Mouse (Mus musculus) intestine, postnatal 0 days (tissue): ENCODE results near the gene Ddx4. TPM values are rescaled to one million over a fixed set of nuclear protein-coding genes. Genes with fewer than 3 reads are reported as not detected.

ENCODE experiments used
- ATAC-seq: fragments of 200-750 bp; cut with Nextera tagmentation; 2 replicates; pipeline ENCODE4 v1.8.0; 2017; ENCODE audit warnings: mild to moderate bottlenecking, moderate TSS enrichment, moderate library complexity
- H3K27ac ChIP-seq: fragments of 300-500 bp; sonication (generic); 2 replicates; pipeline ENCODE4 v1.5.1; 2014; ENCODE audit warnings: mild to moderate bottlenecking, low read depth, low read length, moderate library complexity
- H3K27me3 ChIP-seq: fragments of 300-500 bp; sonication (generic); replicated peaks from 2 replicates; pipeline ENCODE4 v1.6.1; 2014; ENCODE audit warnings: low read length, mixed read lengths; ENCODE audit not compliant: control insufficient read depth, insufficient read depth
- H3K36me3 ChIP-seq: fragments of 300-500 bp; sonication (generic); 2 replicates; pipeline ENCODE4 v1.6.1; 2014; ENCODE audit warnings: mild to moderate bottlenecking, moderate library complexity; ENCODE audit not compliant: control insufficient read depth, insufficient read depth
- H3K4me1 ChIP-seq: fragments of 300-500 bp; sonication (generic); replicated peaks from 2 replicates; pipeline ENCODE4 v1.6.1; 2014; ENCODE audit warnings: antibody characterized with exemption, low read length, mixed read lengths; ENCODE audit not compliant: control insufficient read depth, insufficient read depth
- H3K4me2 ChIP-seq: fragments of 300-500 bp; sonication (generic); replicated peaks from 2 replicates; pipeline ENCODE4 v1.6.1; 2014; ENCODE audit warnings: low read depth, mild to moderate bottlenecking, moderate library complexity
- H3K4me3 ChIP-seq: fragments of 300-500 bp; sonication (generic); 2 replicates; pipeline ENCODE4 v1.5.1; 2014; ENCODE audit warnings: low read depth, low read length
- H3K9ac ChIP-seq: fragments of 300-500 bp; sonication (generic); 2 replicates; pipeline ENCODE4 v1.6.1; 2014; ENCODE audit warnings: mild to moderate bottlenecking, low read depth, low read length
- H3K9me3 ChIP-seq: fragments of 300-500 bp; sonication (generic); 2 replicates; pipeline ENCODE4 v1.6.1; 2016; ENCODE audit warnings: mixed run types; ENCODE audit not compliant: control insufficient read depth
- CTCF ChIP-seq: sonication (generic); IDR thresholded peaks from 2 replicates; pipeline ENCODE4 v1.5.1; 2016; ENCODE audit warnings: low read depth, mild to moderate bottlenecking, control low read depth, antibody characterized with exemption, moderate library complexity
- WGBS: fragments of 180-500 bp; shearing (Covaris S2); extraction: QIAGEN DNeasy Blood & Tissue Kit; methylation state at CpG from one replicate; pipeline ENCODE4 v1.1.7; 2014; 5-methylcytosine and 5-hydroxymethylcytosine counted together
- polyA plus RNA-seq: library from polyadenylated mRNA; unstranded; fragments of >200 nt; fragmentation: Nextera tagmentation; extraction: Ambion mirVana; gene quantifications from 2 replicates; pipeline ENCODE4 v1.2.1, GENCODE M21; 2015

Gene Ddx4
- polyA plus RNA-seq, 1 experiment from 2014 or later, result 0.25 TPM

DNA sequence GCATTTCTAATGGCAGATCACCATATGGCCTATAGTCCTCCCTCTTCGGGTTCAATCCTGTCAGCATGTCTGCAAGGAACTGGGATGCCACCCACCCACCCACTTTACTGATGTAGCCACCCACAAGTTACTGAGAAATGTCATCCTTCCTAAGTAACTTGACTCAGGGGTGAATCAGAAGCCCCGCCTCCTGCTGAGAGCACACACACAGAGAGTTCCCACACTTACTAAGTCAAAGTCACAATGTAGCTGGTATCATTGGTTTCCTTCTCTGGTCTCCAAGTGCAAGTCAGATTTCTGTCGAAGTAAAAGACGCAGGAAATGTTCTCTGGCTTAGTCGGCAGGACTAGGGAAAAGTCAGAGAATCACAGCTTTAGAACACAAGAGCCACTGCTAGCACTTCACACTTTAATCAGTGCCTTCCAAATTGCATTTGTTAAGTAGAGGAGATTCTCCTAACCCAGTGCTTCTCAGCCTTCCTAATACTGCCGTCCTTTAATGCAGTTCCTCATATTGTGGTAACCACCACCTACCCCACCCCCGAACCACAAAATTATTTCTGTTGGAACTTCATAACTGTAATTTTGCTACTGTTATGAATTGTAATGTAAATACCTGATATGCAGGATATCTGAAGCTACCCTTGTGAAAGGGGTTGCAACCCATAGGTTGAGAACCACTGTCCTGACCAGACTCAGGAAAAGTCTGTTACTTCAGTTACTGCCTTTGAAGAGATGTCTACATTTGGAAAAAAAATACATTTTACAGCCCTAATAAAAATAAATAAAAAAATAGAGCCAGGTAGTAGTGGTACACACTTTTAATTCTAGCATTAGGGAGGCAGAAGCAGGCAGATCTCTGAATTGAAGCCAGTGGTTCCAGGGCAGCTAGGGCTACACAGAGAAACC is 100.4 kb downstream of the Ddx4 start:
- no peaks in the 10 kb centered on the region for H3K4me1 ChIP-seq
- no peak for ATAC-seq

More for the DNA sequence above, 100.4 kb downstream of the Ddx4 start:
- no peak overlapping the region for H3K4me3 ChIP-seq
- 77% methylated on average over 7 of the region's 7 CpGs for WGBS
- H3K27ac ChIP-seq, result no peak overlapping the region
- H3K27me3 ChIP-seq, result no peaks in the 10 kb centered on the region
- no peak overlapping the region for H3K4me2 ChIP-seq
- TF ChIP-seq CTCF, result no peak
- H3K9ac ChIP-seq, result no peak overlapping the region
- no peaks in the 10 kb centered on the region for H3K36me3 ChIP-seq
- no peaks in the 10 kb centered on the region for H3K9me3 ChIP-seq

Other genes starting within 250 kb of the Ddx4 start
- gene Il6st, start 188.4 kb downstream of the Ddx4 start, polyA plus RNA-seq, result 19.6 and 20.5 TPM in 2 replicates
- gene Il31ra, start 58.1 kb downstream of the Ddx4 start, polyA plus RNA-seq, result 0.14 and 0.22 TPM in 2 replicates
- gene Slc38a9, start 8.3 kb upstream of the Ddx4 start, polyA plus RNA-seq, result 6.6 and 9.7 TPM in 2 replicates
- gene Plpp1, start 148.3 kb upstream of the Ddx4 start, polyA plus RNA-seq, result 91.0 and 98.5 TPM in 2 replicates